Mouse (Mus musculus) small intestine, adult 2 months (tissue): ENCODE measurements at regions not wholly inside any gene's neighbourhood (a gene's known extent, or its start where the extent isn't known, plus 50 kb on each side); places are given as distances from the start of the nearest gene placed in this dataset.

ENCODE experiments used
- CTCF ChIP-seq: fragments of 200-500 bp; IDR thresholded peaks from 2 replicates; pipeline ENCODE4 v1.5.1; 2012; ENCODE audit warnings: low read depth, mild to moderate bottlenecking, control low read depth, inconsistent platforms, low read length, moderate library complexity, mixed read lengths; ENCODE audit not compliant: insufficient replicate concordance, insufficient read length; ENCODE audit errors: extremely low read depth
- POLR2A ChIP-seq: fragments of 200-500 bp; IDR thresholded peaks from 2 replicates; pipeline ENCODE4 v1.6.1; 2012; ENCODE audit warnings: low read depth, mild to moderate bottlenecking, control low read depth, inconsistent platforms, low read length, moderate library complexity

DNA sequence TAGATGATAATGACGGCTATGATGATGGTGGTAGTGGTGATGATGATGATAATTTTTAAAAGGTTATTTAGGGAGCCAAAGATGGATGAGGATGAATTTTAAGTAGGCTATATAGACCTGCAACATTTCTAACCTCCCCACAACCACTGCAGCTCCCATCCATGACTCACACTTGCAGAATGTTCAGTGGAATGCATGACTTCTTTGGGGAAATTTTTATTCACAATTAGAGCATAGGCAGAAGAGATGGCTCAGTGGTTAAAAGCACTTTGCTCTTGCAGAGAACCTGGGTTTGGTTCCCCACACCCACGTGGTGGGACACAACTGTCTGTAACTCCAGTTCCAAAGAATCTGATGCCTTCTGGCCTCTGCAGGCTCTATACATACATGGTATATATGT, 329.5 kb downstream of the Pdcd6ip start:
- no peak for TF ChIP-seq CTCF
- no peak for TF ChIP-seq POLR2A
